Mouse (Mus musculus): ENCODE measurements around the gene Prickle4.

The Prickle4 gene

GRCm38 (mm10) chr17:47706196-47706595 lies 11.7 kb upstream of the Prickle4 start:
- no peak for DNase-seq (ENCODE audit: low spot score)

- no peak for DNase-seq (ENCODE audit: low spot score)
These were observed 10.2 kb upstream of the Prickle4 start for GRCm38 (mm10) chr17:47704692-47705091.

GRCm38 (mm10) chr17:47703556-47703955 lies 9.0 kb upstream of the Prickle4 start:
- DNase-seq (ENCODE audit: low spot score) = no peak

- DNase-seq (ENCODE audit: low spot score) = no peak
These were observed 8.2 kb upstream of the Prickle4 start for GRCm38 (mm10) chr17:47702548-47703345.

- DNase-seq (ENCODE audit: low spot score) = no peak
These were observed 7.3 kb upstream of the Prickle4 start for GRCm38 (mm10) chr17:47701793-47702192.

GRCm38 (mm10) chr17:47699055-47699454 lies 4.5 kb upstream of the Prickle4 start:
- DNase-seq (ENCODE audit: low spot score) = no peak

GRCm38 (mm10) chr17:47698156-47698555 lies 3.6 kb upstream of the Prickle4 start:
- no peak for DNase-seq (ENCODE audit: low spot score)

GRCm38 (mm10) chr17:47695337-47695710 lies 788 bp upstream of the Prickle4 start:
- no peak for DNase-seq (ENCODE audit: low spot score)

GRCm38 (mm10) chr17:47694442-47694502 lies 264 bp downstream of the Prickle4 start, which contains the start of gene Gm21981:
Gm21981 (minus strand) TSS chr17:47694455.
- DNase-seq (ENCODE audit: low spot score) = no peak

- no peak for DNase-seq (ENCODE audit: low spot score)
These were observed 680 bp downstream of the Prickle4 start for GRCm38 (mm10) chr17:47693671-47694441.

- no peak for DNase-seq (ENCODE audit: low spot score)
These were observed 2.9 kb downstream of the Prickle4 start for GRCm38 (mm10) chr17:47691650-47692049.

GRCm38 (mm10) chr17:47689894-47690293 lies 4.6 kb downstream of the Prickle4 start:
- DNase-seq (ENCODE audit: low spot score) = no peak

- DNase-seq (ENCODE audit: low spot score) = no peak
These were observed 5.6 kb downstream of the Prickle4 start, which contains the start of gene Frs3 for GRCm38 (mm10) chr17:47688608-47689575. Frs3 (plus strand) TSS chr17:47689030.

GRCm38 (mm10) chr17:47688344-47688607 lies 6.3 kb downstream of the Prickle4 start, which contains the start of gene Tomm6:
Tomm6 (minus strand) TSS chr17:47688386.
- no peak for DNase-seq (ENCODE audit: low spot score)

- DNase-seq (ENCODE audit: low spot score) = peak; percentile 75
These were observed 6.9 kb downstream of the Prickle4 start for GRCm38 (mm10) chr17:47687409-47688343.

GRCm38 (mm10) chr17:47682836-47683235 lies 11.7 kb downstream of the Prickle4 start:
- no peak for DNase-seq (ENCODE audit: low spot score)

- no peak for DNase-seq (ENCODE audit: low spot score)
These were observed 15.8 kb downstream of the Prickle4 start for GRCm38 (mm10) chr17:47678702-47679101.

GRCm38 (mm10) chr17:47678238-47678637 lies 16.3 kb downstream of the Prickle4 start:
- no peak for DNase-seq (ENCODE audit: low spot score)

- no peak for DNase-seq (ENCODE audit: low spot score)
These were observed 18.0 kb downstream of the Prickle4 start for GRCm38 (mm10) chr17:47676581-47676980.

- no peak for DNase-seq (ENCODE audit: low spot score)
These were observed 22.0 kb downstream of the Prickle4 start for GRCm38 (mm10) chr17:47672311-47673111.

- DNase-seq (ENCODE audit: low spot score) = no peak
These were observed 22.6 kb downstream of the Prickle4 start for GRCm38 (mm10) chr17:47671988-47672310.

All from urinary bladder, postnatal 10 days (tissue).